Mouse (Mus musculus) heart, adult 2 months (tissue): Measurements from ENCODE around the gene Rcn1.

Experiments used
- EP300 ChIP-seq: fragments of 200-500 bp; IDR thresholded peaks from 2 replicates; pipeline ENCODE4 v1.6.1; 2011; ENCODE audit warnings: low read depth, low read length, control low read depth; ENCODE audit not compliant: insufficient read depth
- POLR2A ChIP-seq: fragments of 200-500 bp; IDR thresholded peaks from 2 replicates; pipeline ENCODE4 v1.6.1; 2011; ENCODE audit warnings: mild to moderate bottlenecking, low read depth, low read length, control low read depth; ENCODE audit not compliant: insufficient read depth

DNA sequence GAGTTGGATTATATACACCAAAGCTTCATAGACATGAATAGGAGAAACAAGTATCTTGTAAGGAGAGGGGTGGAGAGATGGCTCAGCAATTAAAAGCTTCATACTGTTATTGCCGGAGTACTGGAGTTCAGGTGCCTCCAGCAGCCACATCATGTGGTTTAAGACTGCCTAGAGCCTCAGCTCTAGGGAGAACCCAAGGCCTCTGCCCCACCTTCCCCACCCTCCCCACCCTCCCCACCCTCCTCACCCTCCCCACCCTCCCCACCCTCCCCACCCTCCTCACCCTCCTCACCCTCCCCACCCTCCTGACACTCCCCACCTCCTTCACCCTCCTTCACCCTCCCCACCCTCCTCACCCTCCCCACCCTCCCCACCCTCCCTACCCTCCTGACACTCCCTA is 10.1 kb upstream of the Rcn1 start:
- TF ChIP-seq POLR2A (no peak), EP300 (no peak)
